In genomic region chr11:102432896-102433295, GRCm38 (mm10) we compare ENCODE assay signal across 9 mouse cellular contexts. TPM values are rescaled to one million over a fixed set of nuclear protein-coding genes. Genes with fewer than 3 reads are reported as not detected.
DNase-seq lines count a peak whose midpoint lies in the region; ATAC-seq and TF ChIP-seq lines count a peak whose summit lies in the region.
"Had no signal": no experiment of that assay in that cellular context is flagged by ENCODE, and none has a peak within 500 bp of the region (broad histone marks: within the 10 kb centered on the region; RNA-seq: fewer than 3 reads in every experiment).

No protein-coding gene starts in this region.

- TF ChIP-seq CTCF in G1E (IDR thresholded peaks at IDR 0.05; ENCODE audit: low read depth, low read length): no peak

- no peak overlapping the region for H3K27ac ChIP-seq in hindbrain, embryonic 16.5 days (ENCODE audit: low read depth, low read length)
- no peak overlapping the region for H3K27ac ChIP-seq in hindbrain, embryonic 10.5 days
- H3K27ac ChIP-seq in intestine, embryonic 15.5 days: no peak overlapping the region
- H3K27ac ChIP-seq: limb, embryonic 12.5 days had no signal

- WGBS in hindbrain, embryonic 16.5 days: 88% methylated on average over 6 of the region's 6 CpGs
- 96% methylated on average over 6 of the region's 6 CpGs for WGBS in hindbrain, embryonic 10.5 days
- WGBS in intestine, embryonic 15.5 days: 93% methylated on average over 6 of the region's 6 CpGs

- peaks cover 24% of the 10 kb centered on the region for H3K4me1 ChIP-seq in hindbrain, embryonic 16.5 days (ENCODE audit: control insufficient read depth, insufficient read depth, low read depth, low read length)
- H3K4me1 ChIP-seq in hindbrain, embryonic 10.5 days (replicated peaks): peaks cover 55% of the 10 kb centered on the region
- peaks cover 41% of the 10 kb centered on the region for H3K4me1 ChIP-seq in G1E (ENCODE audit: insufficient read depth, low read depth, low read length)
- H3K4me1 ChIP-seq in intestine, embryonic 15.5 days (replicated peaks): peaks cover 21% of the 10 kb centered on the region

- peak overlapping the region; percentile 1; the same call in 1 of the 2 replicates for H3K9ac ChIP-seq in hindbrain, embryonic 16.5 days (ENCODE audit: low read depth, low read length)
- H3K9ac ChIP-seq in intestine, embryonic 15.5 days: 0 out of 2 replicates have a peak overlapping the region, but pooled peaks have one; percentile 20

- H3K4me3 ChIP-seq in hindbrain, embryonic 16.5 days (ENCODE audit: low read length): no peak overlapping the region
- H3K4me3 ChIP-seq in hindbrain, embryonic 10.5 days: no peak overlapping the region
- 0 out of 2 replicates have a peak overlapping the region, but pooled peaks have one; percentile 11 for H3K4me3 ChIP-seq in G1E (ENCODE audit: low read depth, low read length)
- H3K4me3 ChIP-seq in intestine, embryonic 15.5 days (replicated peaks): no peak overlapping the region
- H3K4me3 ChIP-seq: limb, embryonic 12.5 days had no signal

- H3K9me3 ChIP-seq in hindbrain, embryonic 16.5 days (ENCODE audit: control insufficient read depth, low read length): no peaks in the 10 kb centered on the region
- no peaks in the 10 kb centered on the region for H3K9me3 ChIP-seq in hindbrain, embryonic 10.5 days
- peaks cover 8% of the 10 kb centered on the region for H3K9me3 ChIP-seq in G1E (replicated peaks)
- no peaks in the 10 kb centered on the region for H3K9me3 ChIP-seq in intestine, embryonic 15.5 days
- H3K9me3 ChIP-seq: limb, embryonic 12.5 days had no signal

- H3K27me3 ChIP-seq in hindbrain, embryonic 16.5 days (replicated peaks; ENCODE audit: control insufficient read depth, insufficient read depth, low read length): no peaks in the 10 kb centered on the region
- H3K27me3 ChIP-seq in hindbrain, embryonic 10.5 days (ENCODE audit: insufficient read depth, poor library complexity, severe bottlenecking): peaks cover 27% of the 10 kb centered on the region
- peaks cover 31% of the 10 kb centered on the region for H3K27me3 ChIP-seq in G1E (ENCODE audit: insufficient read depth, low read length)
- no peaks in the 10 kb centered on the region for H3K27me3 ChIP-seq in intestine, embryonic 15.5 days (replicated peaks)

- no peak overlapping the region for H3K4me2 ChIP-seq in hindbrain, embryonic 16.5 days (ENCODE audit: low read length)
- no peak overlapping the region for H3K4me2 ChIP-seq in intestine, embryonic 15.5 days (replicated peaks)

- DNase-seq in hindbrain, embryonic 10.5 days (ENCODE audit: low spot score): no peak
- no peak for DNase-seq in G1E (ENCODE audit: low spot score)
- peak; percentile 85 for DNase-seq in cerebellum, adult 9-10 months
- DNase-seq in urinary bladder, postnatal 14 days (ENCODE audit: low spot score): no peak
- DNase-seq in lung, adult 18-20 months: no peak

- no peak for ATAC-seq in hindbrain, embryonic 16.5 days
- ATAC-seq in G1E (ENCODE audit: extremely low read depth, insufficient number of reproducible peaks, low FRiP score, poor library complexity, severe bottlenecking): no peak
- ATAC-seq in intestine, embryonic 15.5 days: no peak
- ATAC-seq in activated CD4-positive, CD25-positive, alpha-beta regulatory T cell, adult 4 months: no peak

- H3K36me3 ChIP-seq in hindbrain, embryonic 16.5 days (ENCODE audit: control insufficient read depth, insufficient read depth, low read length): peaks cover 20% of the 10 kb centered on the region
- H3K36me3 ChIP-seq in hindbrain, embryonic 10.5 days: peaks cover 50% of the 10 kb centered on the region
- peaks cover 36% of the 10 kb centered on the region for H3K36me3 ChIP-seq in G1E (replicated peaks)
- H3K36me3 ChIP-seq in intestine, embryonic 15.5 days: peaks cover 15% of the 10 kb centered on the region; the same call in 1 of the 2 replicates

RNA-seq across cellular contexts. Expression of gene Grn, which starts 2.8 kb away (rescaled TPM):
- polyA plus RNA-seq in hindbrain, embryonic 16.5 days (2015; fragmentation: Nextera tagmentation; extraction: Ambion mirVana): 95.4 and 100 TPM in 2 replicates
- polyA plus RNA-seq in hindbrain, embryonic 10.5 days (2016; fragmentation: Nextera tagmentation; extraction: Ambion mirVana): 76.8 and 88.9 TPM in 2 replicates
- total RNA-seq in G1E (2014; fragmentation: Nextera tagmentation) (45.8 and 46.0 TPM in 2 replicates), G1E (2017) (52.4 and 65.8 TPM in 2 replicates)
- 13.2 and 21.1 TPM in 2 replicates for polyA plus RNA-seq in G1E (2012)
- polyA plus RNA-seq in intestine, embryonic 15.5 days (2015; fragmentation: Nextera tagmentation; extraction: Ambion mirVana): 156 and 171 TPM in 2 replicates
- polyA plus RNA-seq in activated CD4-positive, CD25-positive, alpha-beta regulatory T cell, adult 4 months (2017; shearing (Covaris generic)): 10 to 100 TPM; 23.7 to 30.3 TPM

RNA-seq across cellular contexts. Expression of gene Fam171a2, which starts 14.6 kb away (rescaled TPM):
- 17.8 and 17.9 TPM in 2 replicates for polyA plus RNA-seq in hindbrain, embryonic 16.5 days (2015; fragmentation: Nextera tagmentation; extraction: Ambion mirVana)
- polyA plus RNA-seq in hindbrain, embryonic 10.5 days (2016; fragmentation: Nextera tagmentation; extraction: Ambion mirVana): 5.2 and 8.3 TPM in 2 replicates
- total RNA-seq in G1E (2014; fragmentation: Nextera tagmentation) (not detected in 2 replicates), G1E (2017) (0.05 TPM in 1 of 2 replicates, not detected in the other)
- 0.08 and 0.16 TPM in 2 replicates for polyA plus RNA-seq in G1E (2012)
- polyA plus RNA-seq in intestine, embryonic 15.5 days (2015; fragmentation: Nextera tagmentation; extraction: Ambion mirVana): 3.2 and 3.5 TPM in 2 replicates
- not detected for polyA plus RNA-seq in activated CD4-positive, CD25-positive, alpha-beta regulatory T cell, adult 4 months (2017; shearing (Covaris generic))

RNA-seq across cellular contexts. Expression of gene Slc25a39, which starts 25.1 kb away (rescaled TPM):
- polyA plus RNA-seq in hindbrain, embryonic 16.5 days (2015; fragmentation: Nextera tagmentation; extraction: Ambion mirVana): 182 and 187 TPM in 2 replicates
- polyA plus RNA-seq in hindbrain, embryonic 10.5 days (2016; fragmentation: Nextera tagmentation; extraction: Ambion mirVana): 236 TPM in 2 replicates
- total RNA-seq in G1E (2014; fragmentation: Nextera tagmentation): 205 TPM in 2 replicates
- total RNA-seq in G1E (2017): 55.3 and 55.9 TPM in 2 replicates
- polyA plus RNA-seq in G1E (2012): 230 and 231 TPM in 2 replicates
- 305 and 329 TPM in 2 replicates for polyA plus RNA-seq in intestine, embryonic 15.5 days (2015; fragmentation: Nextera tagmentation; extraction: Ambion mirVana)
- polyA plus RNA-seq in activated CD4-positive, CD25-positive, alpha-beta regulatory T cell, adult 4 months (2017; shearing (Covaris generic)): 10 to 100 TPM; 50.9 to 65.4 TPM

RNA-seq across cellular contexts. Expression of gene Itga2b, which starts 37.0 kb away (rescaled TPM):
- 9.4 and 13.1 TPM in 2 replicates for polyA plus RNA-seq in hindbrain, embryonic 16.5 days (2015; fragmentation: Nextera tagmentation; extraction: Ambion mirVana)
- polyA plus RNA-seq in hindbrain, embryonic 10.5 days (2016; fragmentation: Nextera tagmentation; extraction: Ambion mirVana): 5.6 and 8.3 TPM in 2 replicates
- total RNA-seq in G1E (2014; fragmentation: Nextera tagmentation) (27.3 and 37.6 TPM in 2 replicates), G1E (2017) (72.3 and 76.1 TPM in 2 replicates)
- 23.5 and 27.8 TPM in 2 replicates for polyA plus RNA-seq in G1E (2012)
- 3.3 and 5.1 TPM in 2 replicates for polyA plus RNA-seq in intestine, embryonic 15.5 days (2015; fragmentation: Nextera tagmentation; extraction: Ambion mirVana)
- under 1 TPM in 1 of 2 experiments, not detected in 1; 0.34 TPM for polyA plus RNA-seq in activated CD4-positive, CD25-positive, alpha-beta regulatory T cell, adult 4 months (2017; shearing (Covaris generic))

RNA-seq across cellular contexts. Expression of gene Rundc3a, which starts 39.7 kb away (rescaled TPM):
- 127 and 136 TPM in 2 replicates for polyA plus RNA-seq in hindbrain, embryonic 16.5 days (2015; fragmentation: Nextera tagmentation; extraction: Ambion mirVana)
- 23.5 and 57.0 TPM in 2 replicates for polyA plus RNA-seq in hindbrain, embryonic 10.5 days (2016; fragmentation: Nextera tagmentation; extraction: Ambion mirVana)
- total RNA-seq in G1E (2014; fragmentation: Nextera tagmentation): not detected in 2 replicates
- total RNA-seq in G1E (2017): 0.16 TPM in 1 of 2 replicates, not detected in the other
- polyA plus RNA-seq in G1E (2012): not detected in 2 replicates
- polyA plus RNA-seq in intestine, embryonic 15.5 days (2015; fragmentation: Nextera tagmentation; extraction: Ambion mirVana): 8.7 and 10.8 TPM in 2 replicates
- polyA plus RNA-seq in activated CD4-positive, CD25-positive, alpha-beta regulatory T cell, adult 4 months (2017; shearing (Covaris generic)): 1 to 10 TPM; 2.4 TPM
